In genomic region chr10:13868371-13869321, GRCm38 (mm10) we compare ENCODE assay signal across 8 mouse cellular contexts. TPM values are rescaled to one million over a fixed set of nuclear protein-coding genes. Genes with fewer than 3 reads are reported as not detected.
A peak's percentile ranks its signal among the peaks of the same experiment; 100 is the strongest.
DNase-seq lines count a peak whose midpoint lies in the region; ATAC-seq and TF ChIP-seq lines count a peak whose summit lies in the region.

TSS of gene Aig1 (minus strand) at chr10:13868980.

- no peaks in the 10 kb centered on the region for H3K27me3 ChIP-seq in forebrain, embryonic 13.5 days
- H3K27me3 ChIP-seq in liver, embryonic 14.5 days (ENCODE audit: control insufficient read depth, insufficient read depth, low read length) = no peaks in the 10 kb centered on the region
- no peaks in the 10 kb centered on the region for H3K27me3 ChIP-seq in stomach, embryonic 14.5 days (ENCODE audit: control insufficient read depth, insufficient read depth, low read length)

- TF ChIP-seq EP300 in liver, embryonic 14.5 days (IDR thresholded peaks at IDR 0.05; ENCODE audit: low read depth) = no peak

- WGBS in forebrain, embryonic 13.5 days = 4% methylated on average over 38 of the region's 77 CpGs
- WGBS in liver, embryonic 14.5 days (ENCODE audit: insufficient replicate concordance) = 4% methylated on average over 73 of the region's 77 CpGs
- 2% methylated on average over 75 of the region's 77 CpGs for WGBS in stomach, embryonic 14.5 days

- TF ChIP-seq CTCF in liver, embryonic 14.5 days (IDR thresholded peaks at IDR 0.05; ENCODE audit: low read depth) = no peak

- H3K36me3 ChIP-seq in forebrain, embryonic 13.5 days (ENCODE audit: poor library complexity, severe bottlenecking) = no peaks in the 10 kb centered on the region
- no peaks in the 10 kb centered on the region for H3K36me3 ChIP-seq in liver, embryonic 14.5 days (replicated peaks; ENCODE audit: control insufficient read depth, insufficient read depth, low read depth)
- H3K36me3 ChIP-seq in stomach, embryonic 14.5 days (ENCODE audit: control insufficient read depth, insufficient read depth, low read length) = no peaks in the 10 kb centered on the region

- intact Hi-C loops in heart, postnatal 10 days (cut with DNase I) = loop anchor here (2.0 to 5.0 kb wide), 3 partner anchors 96 to 306 kb away; no protein-coding TSS in a partner anchor

- ATAC-seq in forebrain, embryonic 13.5 days = peak; percentile 96
- ATAC-seq in liver, embryonic 14.5 days (ENCODE audit: insufficient read depth) = peak; percentile 95
- ATAC-seq in stomach, embryonic 14.5 days (ENCODE audit: insufficient number of reproducible peaks, insufficient read depth, low FRiP score, low read depth) = peak; percentile 91

- H3K4me2 ChIP-seq in forebrain, embryonic 13.5 days = peak within 1 kb of the TSS; percentile 78
- H3K4me2 ChIP-seq in liver, embryonic 14.5 days (ENCODE audit: low read depth) = peak within 1 kb of the TSS; percentile 88
- H3K4me2 ChIP-seq in stomach, embryonic 14.5 days (replicated peaks; ENCODE audit: low read depth, low read length) = peak within 1 kb of the TSS; percentile 64

- peak; percentile 92 for DNase-seq in CD4-positive, CD25-positive, alpha-beta regulatory T cell, adult 2 months (ENCODE audit: low read depth, low spot score)
- peak; percentile 70 for DNase-seq in c-Kit-positive CD71-positive TER-119-positive erythroid progenitor cells, embryonic 14.5 days (ENCODE audit: low spot score)
- DNase-seq in heart, postnatal 10 days = peak; percentile 81 to 85
- peak; percentile 79 to 86 for DNase-seq in kidney, postnatal 4 days
- peak; percentile 60 to 64 (median 63) for DNase-seq in liver, embryonic 14.5 days (ENCODE audit: low read depth in 3 of 3, low spot score in 3 of 3)
- DNase-seq in neural tube, embryonic 10.5 days (ENCODE audit: extremely low spot score, low spot score) = peak; percentile 74

- peak within 1 kb of the TSS; percentile 74 for H3K4me3 ChIP-seq in forebrain, embryonic 13.5 days
- H3K4me3 ChIP-seq in liver, embryonic 14.5 days (ENCODE audit: insufficient read depth in 1 of 2, low read depth in 2 of 2, low read length in 2 of 2) = peak within 1 kb of the TSS; percentile 62 to 71
- H3K4me3 ChIP-seq in stomach, embryonic 14.5 days (ENCODE audit: low read depth, low read length) = peak within 1 kb of the TSS; percentile 58

- no peaks in the 10 kb centered on the region for H3K9me3 ChIP-seq in forebrain, embryonic 13.5 days (replicated peaks)
- H3K9me3 ChIP-seq in liver, embryonic 14.5 days (ENCODE audit: control insufficient read depth, low read length) = no peaks in the 10 kb centered on the region
- peaks cover 3% of the 10 kb centered on the region; the same call in 1 of the 2 replicates for H3K9me3 ChIP-seq in stomach, embryonic 14.5 days (ENCODE audit: control insufficient read depth, low read depth, low read length)

- peaks cover 17% of the 10 kb centered on the region for H3K4me1 ChIP-seq in forebrain, embryonic 13.5 days
- peaks cover 11 to 13% of the 10 kb centered on the region in 2 experiments for H3K4me1 ChIP-seq in liver, embryonic 14.5 days (replicated peaks; ENCODE audit: control insufficient read depth in 2 of 2, insufficient read depth in 2 of 2, low read length in 1 of 2)
- H3K4me1 ChIP-seq in stomach, embryonic 14.5 days (ENCODE audit: control insufficient read depth, insufficient read depth, low read length) = no peaks in the 10 kb centered on the region

- H3K9ac ChIP-seq in forebrain, embryonic 13.5 days = peak within 1 kb of the TSS; percentile 79
- H3K9ac ChIP-seq in liver, embryonic 14.5 days (replicated peaks) = peak within 1 kb of the TSS; percentile 63
- H3K9ac ChIP-seq in stomach, embryonic 14.5 days (replicated peaks; ENCODE audit: low read depth, low read length) = peak within 1 kb of the TSS; percentile 53

- H3K27ac ChIP-seq in forebrain, embryonic 13.5 days = peak within 1 kb of the TSS; percentile 35; the same call in 1 of the 2 replicates
- H3K27ac ChIP-seq in liver, embryonic 14.5 days = no peak within 1 kb of the TSS; the same call in 1 of the 2 replicates
- no peak within 1 kb of the TSS; the same call in 1 of the 2 replicates for H3K27ac ChIP-seq in stomach, embryonic 14.5 days (ENCODE audit: low read length)

RNA-seq across cellular contexts. Expression of gene Aig1, which starts in this region (rescaled TPM):
- 37.0 and 38.3 TPM in 2 replicates for polyA plus RNA-seq in forebrain, embryonic 13.5 days (2015; fragmentation: Nextera tagmentation; extraction: Ambion mirVana)
- total RNA-seq in heart, postnatal 10 days (2021) = 10 to 100 TPM; 64.1 to 71.8 TPM
- polyA plus RNA-seq in liver, embryonic 14.5 days (2012; rRNA removed) = 6.6 and 8.0 TPM in 2 replicates
- polyA plus RNA-seq in liver, embryonic 14.5 days (2014; fragmentation: Nextera tagmentation; extraction: Ambion mirVana) = 13.6 and 14.3 TPM in 2 replicates
- 38.6 and 42.2 TPM in 2 replicates for polyA plus RNA-seq in stomach, embryonic 14.5 days (2014; fragmentation: Nextera tagmentation; extraction: Ambion mirVana)
